Mouse (Mus musculus): ENCODE measurements around the gene Mrps23. TPM values are rescaled to one million over a fixed set of nuclear protein-coding genes. Genes with fewer than 3 reads are reported as not detected.

Gene Mrps23
- polyA plus RNA-seq (2015; fragmentation: Nextera tagmentation; extraction: Ambion mirVana): 64.9 and 68.8 TPM in 2 replicates

- H3K9me3 ChIP-seq (ENCODE audit: control insufficient read depth, low read length): no peaks in the 10 kb centered on the region
- H3K36me3 ChIP-seq (ENCODE audit: control insufficient read depth, insufficient read depth): no peaks in the 10 kb centered on the region
- H3K4me3 ChIP-seq (replicated peaks; ENCODE audit: low read length): peak within 1 kb of the TSS; percentile 89
- peak within 1 kb of the TSS; percentile 86 for H3K9ac ChIP-seq (replicated peaks; ENCODE audit: low read depth, low read length)
- H3K27me3 ChIP-seq (replicated peaks; ENCODE audit: control insufficient read depth, insufficient read depth, low read length): no peaks in the 10 kb centered on the region
- H3K27ac ChIP-seq (ENCODE audit: low read length): peak within 1 kb of the TSS; percentile 68
- H3K4me2 ChIP-seq (ENCODE audit: low read length): peak within 1 kb of the TSS; percentile 93
- under 1% methylated on average over 51 of the region's 51 CpGs for WGBS
- ATAC-seq: peak; percentile 96
- H3K4me1 ChIP-seq (replicated peaks; ENCODE audit: control insufficient read depth, insufficient read depth, low read length): peaks cover 26% of the 10 kb centered on the region
These were observed at the start of gene Mrps23 for GRCm38 (mm10) chr11:88203712-88204532. Gene Mrps23, plus strand, starts transcription at chr11:88204388.

DNA sequence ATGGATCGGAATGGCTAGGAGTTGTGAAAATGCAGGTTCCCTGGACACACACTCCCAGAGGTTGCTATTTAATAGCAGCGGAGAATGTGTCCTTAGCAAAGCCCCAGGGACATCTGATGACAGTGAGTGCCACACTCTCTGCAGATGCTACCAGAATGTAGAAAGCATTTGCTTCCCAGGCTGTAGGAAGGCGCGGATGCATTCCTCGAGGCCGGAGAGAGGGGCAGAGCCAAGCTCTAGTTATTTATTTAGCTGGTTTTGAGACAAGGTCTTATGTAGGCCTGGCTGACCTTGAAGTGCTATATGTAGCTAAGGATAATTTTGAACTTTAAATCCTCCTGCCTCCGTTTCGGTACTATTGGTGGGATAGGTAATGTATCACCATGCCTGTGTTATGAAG, 49.7 kb upstream of the Mrps23 start:
- Histone ChIP-seq H3K27me3 (replicated peaks; ENCODE audit: control insufficient read depth, insufficient read depth, low read length) (no peaks in the 10 kb centered on the region), H3K36me3 (ENCODE audit: control insufficient read depth, insufficient read depth) (no peaks in the 10 kb centered on the region), H3K4me3 (replicated peaks; ENCODE audit: low read length) (no peak overlapping the region), H3K9me3 (ENCODE audit: control insufficient read depth, low read length) (no peaks in the 10 kb centered on the region), H3K4me1 (replicated peaks; ENCODE audit: control insufficient read depth, insufficient read depth, low read length) (peaks cover 14% of the 10 kb centered on the region), H3K27ac (ENCODE audit: low read length) (no peak overlapping the region), H3K9ac (replicated peaks; ENCODE audit: low read depth, low read length) (no peak overlapping the region), H3K4me2 (ENCODE audit: low read length) (no peak overlapping the region)
- no peak for ATAC-seq
- WGBS: 88% methylated on average over 8 of the region's 8 CpGs

- no peak overlapping the region for H3K9ac ChIP-seq (replicated peaks; ENCODE audit: low read depth, low read length)
These were observed 48.7 kb upstream of the Mrps23 start for GRCm38 (mm10) chr11:88155451-88155850.

DNA sequence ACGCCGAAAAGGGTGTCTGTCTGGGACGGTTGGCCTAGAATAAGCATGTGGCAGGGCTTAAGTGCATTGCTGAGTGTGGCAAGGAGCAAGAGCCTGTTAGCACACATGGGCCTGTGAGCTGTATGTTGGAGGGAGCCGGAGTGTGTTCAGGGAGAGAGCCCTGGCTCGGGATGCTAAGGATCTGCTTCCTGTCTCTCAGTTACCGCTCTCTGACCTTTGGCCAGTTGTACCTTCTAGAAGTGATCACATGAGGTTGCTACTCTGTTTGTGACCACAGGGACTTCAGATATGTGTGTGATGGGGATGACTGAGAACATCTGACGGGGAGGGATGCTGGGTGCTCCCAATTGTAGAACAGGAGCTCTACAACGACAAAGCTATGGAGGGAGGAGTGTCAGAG, 48.2 kb upstream of the Mrps23 start:
- H3K4me1 ChIP-seq (replicated peaks; ENCODE audit: control insufficient read depth, insufficient read depth, low read length): peaks cover 20% of the 10 kb centered on the region
- 77% methylated on average over 8 of the region's 8 CpGs for WGBS
- no peak overlapping the region for H3K4me3 ChIP-seq (replicated peaks; ENCODE audit: low read length)
- no peaks in the 10 kb centered on the region for H3K9me3 ChIP-seq (ENCODE audit: control insufficient read depth, low read length)
- H3K4me2 ChIP-seq (ENCODE audit: low read length): no peak overlapping the region
- no peak for ATAC-seq
- H3K27ac ChIP-seq (ENCODE audit: low read length): no peak overlapping the region
- no peaks in the 10 kb centered on the region for H3K27me3 ChIP-seq (replicated peaks; ENCODE audit: control insufficient read depth, insufficient read depth, low read length)
- H3K36me3 ChIP-seq (ENCODE audit: control insufficient read depth, insufficient read depth): no peaks in the 10 kb centered on the region
- H3K9ac ChIP-seq (replicated peaks; ENCODE audit: low read depth, low read length): no peak overlapping the region

More at GRCm38 (mm10) chr11:88155451-88155850, 48.7 kb upstream of the Mrps23 start:
- no peak overlapping the region for H3K27ac ChIP-seq (ENCODE audit: low read length)
- 75% methylated on average over 3 of the region's 3 CpGs for WGBS
- H3K27me3 ChIP-seq (replicated peaks; ENCODE audit: control insufficient read depth, insufficient read depth, low read length): no peaks in the 10 kb centered on the region
- H3K36me3 ChIP-seq (ENCODE audit: control insufficient read depth, insufficient read depth): no peaks in the 10 kb centered on the region
- no peak overlapping the region for H3K4me3 ChIP-seq (replicated peaks; ENCODE audit: low read length)
- ATAC-seq: no peak
- H3K4me2 ChIP-seq (ENCODE audit: low read length): no peak overlapping the region
- H3K4me1 ChIP-seq (replicated peaks; ENCODE audit: control insufficient read depth, insufficient read depth, low read length): peaks cover 14% of the 10 kb centered on the region
- H3K9me3 ChIP-seq (ENCODE audit: control insufficient read depth, low read length): no peaks in the 10 kb centered on the region

- Histone ChIP-seq H3K9ac (replicated peaks; ENCODE audit: low read depth, low read length) (no peak overlapping the region), H3K36me3 (ENCODE audit: control insufficient read depth, insufficient read depth) (no peaks in the 10 kb centered on the region), H3K9me3 (ENCODE audit: control insufficient read depth, low read length) (no peaks in the 10 kb centered on the region), H3K4me2 (ENCODE audit: low read length) (no peak overlapping the region), H3K4me1 (replicated peaks; ENCODE audit: control insufficient read depth, insufficient read depth, low read length) (peaks cover 20% of the 10 kb centered on the region), H3K27me3 (replicated peaks; ENCODE audit: control insufficient read depth, insufficient read depth, low read length) (no peaks in the 10 kb centered on the region), H3K27ac (ENCODE audit: low read length) (no peak overlapping the region), H3K4me3 (replicated peaks; ENCODE audit: low read length) (no peak overlapping the region)
- 53% methylated on average over 2 of the region's 2 CpGs for WGBS
- ATAC-seq: no peak
These were observed 47.8 kb upstream of the Mrps23 start for GRCm38 (mm10) chr11:88156403-88156802.

DNA sequence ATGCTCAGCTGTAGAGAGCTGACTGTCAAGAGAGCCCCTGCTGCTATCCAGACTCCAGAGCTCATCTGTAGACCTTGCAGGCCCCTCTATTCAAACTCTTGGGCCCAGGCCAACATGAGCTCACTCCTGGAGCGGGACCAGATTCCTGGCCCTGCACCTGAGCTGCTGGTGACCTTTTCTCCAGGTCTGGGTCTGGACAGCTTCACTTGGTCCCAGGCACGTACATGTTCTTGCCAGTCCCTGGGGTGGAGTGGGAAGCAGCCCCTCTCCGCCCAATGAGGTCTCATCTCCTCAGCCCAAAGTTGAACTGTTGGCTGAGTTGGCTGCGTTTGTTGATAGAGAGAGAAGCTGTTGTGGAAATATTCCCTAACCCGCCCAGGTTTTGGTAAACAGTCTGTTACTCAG, 45.3 kb upstream of the Mrps23 start:
- H3K27ac ChIP-seq (ENCODE audit: low read length): no peak overlapping the region
- WGBS: 56% methylated on average over 5 of the region's 5 CpGs
- H3K4me3 ChIP-seq (replicated peaks; ENCODE audit: low read length): no peak overlapping the region
- no peaks in the 10 kb centered on the region for H3K9me3 ChIP-seq (ENCODE audit: control insufficient read depth, low read length)
- ATAC-seq: no peak
- no peaks in the 10 kb centered on the region for H3K27me3 ChIP-seq (replicated peaks; ENCODE audit: control insufficient read depth, insufficient read depth, low read length)
- H3K36me3 ChIP-seq (ENCODE audit: control insufficient read depth, insufficient read depth): no peaks in the 10 kb centered on the region
- peaks cover 20% of the 10 kb centered on the region for H3K4me1 ChIP-seq (replicated peaks; ENCODE audit: control insufficient read depth, insufficient read depth, low read length)
- no peak overlapping the region for H3K4me2 ChIP-seq (ENCODE audit: low read length)
- H3K9ac ChIP-seq (replicated peaks; ENCODE audit: low read depth, low read length): no peak overlapping the region

GRCm38 (mm10) chr11:88159389-88159788, 44.8 kb upstream of the Mrps23 start:
- H3K9ac ChIP-seq (replicated peaks; ENCODE audit: low read depth, low read length): no peak overlapping the region
- no peak overlapping the region for H3K4me3 ChIP-seq (replicated peaks; ENCODE audit: low read length)
- no peak for ATAC-seq
- no peaks in the 10 kb centered on the region for H3K27me3 ChIP-seq (replicated peaks; ENCODE audit: control insufficient read depth, insufficient read depth, low read length)
- no peaks in the 10 kb centered on the region for H3K9me3 ChIP-seq (ENCODE audit: control insufficient read depth, low read length)
- H3K4me2 ChIP-seq (ENCODE audit: low read length): no peak overlapping the region
- peaks cover 20% of the 10 kb centered on the region for H3K4me1 ChIP-seq (replicated peaks; ENCODE audit: control insufficient read depth, insufficient read depth, low read length)
- 68% methylated on average over 11 of the region's 11 CpGs for WGBS
- H3K27ac ChIP-seq (ENCODE audit: low read length): no peak overlapping the region
- H3K36me3 ChIP-seq (ENCODE audit: control insufficient read depth, insufficient read depth): no peaks in the 10 kb centered on the region

GRCm38 (mm10) chr11:88160316-88160715, 43.9 kb upstream of the Mrps23 start:
- ATAC-seq: no peak
- no peak overlapping the region for H3K27ac ChIP-seq (ENCODE audit: low read length)
- no peak overlapping the region for H3K4me2 ChIP-seq (ENCODE audit: low read length)
- no peaks in the 10 kb centered on the region for H3K36me3 ChIP-seq (ENCODE audit: control insufficient read depth, insufficient read depth)
- H3K4me3 ChIP-seq (replicated peaks; ENCODE audit: low read length): no peak overlapping the region
- H3K4me1 ChIP-seq (replicated peaks; ENCODE audit: control insufficient read depth, insufficient read depth, low read length): peaks cover 25% of the 10 kb centered on the region
- WGBS: 49% methylated on average over 5 of the region's 5 CpGs
- no peaks in the 10 kb centered on the region for H3K9me3 ChIP-seq (ENCODE audit: control insufficient read depth, low read length)
- no peak overlapping the region for H3K9ac ChIP-seq (replicated peaks; ENCODE audit: low read depth, low read length)
- H3K27me3 ChIP-seq (replicated peaks; ENCODE audit: control insufficient read depth, insufficient read depth, low read length): no peaks in the 10 kb centered on the region

DNA sequence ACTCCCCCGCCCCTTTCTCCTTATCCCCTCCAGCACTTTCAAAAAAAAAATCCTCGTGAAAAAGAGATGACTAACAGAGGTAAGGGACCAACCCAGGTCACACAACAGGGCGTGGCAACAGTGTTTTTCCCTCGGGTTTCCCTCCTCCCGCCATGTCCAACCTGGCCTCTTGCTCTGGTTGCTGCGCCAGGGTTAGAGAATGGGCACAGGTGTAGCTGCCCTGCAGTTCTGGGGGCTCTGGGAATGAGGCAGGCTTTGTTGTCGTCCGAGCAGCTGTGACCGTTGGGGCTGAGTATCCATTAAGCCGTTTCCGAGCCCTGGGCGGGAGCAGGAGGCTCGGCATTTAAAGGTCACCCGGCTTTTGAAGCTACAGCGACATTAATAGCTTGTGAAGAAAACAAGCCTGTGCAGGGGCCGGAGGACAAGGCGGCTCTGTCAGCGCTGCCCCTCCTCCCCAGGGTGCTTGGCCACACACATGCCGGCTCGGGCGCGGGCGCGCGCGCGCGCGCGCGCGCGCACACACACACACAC, 43.1 kb upstream of the Mrps23 start:
- Histone ChIP-seq H3K9ac (replicated peaks; ENCODE audit: low read depth, low read length) (peak overlapping the region; percentile 57), H3K4me1 (replicated peaks; ENCODE audit: control insufficient read depth, insufficient read depth, low read length) (peaks cover 29% of the 10 kb centered on the region), H3K27ac (ENCODE audit: low read length) (peak overlapping the region; percentile 41), H3K27me3 (replicated peaks; ENCODE audit: control insufficient read depth, insufficient read depth, low read length) (no peaks in the 10 kb centered on the region), H3K4me3 (replicated peaks; ENCODE audit: low read length) (peak overlapping the region; percentile 49), H3K4me2 (ENCODE audit: low read length) (peak overlapping the region; percentile 90), H3K36me3 (ENCODE audit: control insufficient read depth, insufficient read depth) (no peaks in the 10 kb centered on the region), H3K9me3 (ENCODE audit: control insufficient read depth, low read length) (no peaks in the 10 kb centered on the region)
- 2% methylated on average over 32 of the region's 33 CpGs for WGBS
- peak; percentile 54 for ATAC-seq

All from forebrain, embryonic 16.5 days (tissue).